Mouse (Mus musculus): ENCODE data around the gene Sptlc2.

DNA sequence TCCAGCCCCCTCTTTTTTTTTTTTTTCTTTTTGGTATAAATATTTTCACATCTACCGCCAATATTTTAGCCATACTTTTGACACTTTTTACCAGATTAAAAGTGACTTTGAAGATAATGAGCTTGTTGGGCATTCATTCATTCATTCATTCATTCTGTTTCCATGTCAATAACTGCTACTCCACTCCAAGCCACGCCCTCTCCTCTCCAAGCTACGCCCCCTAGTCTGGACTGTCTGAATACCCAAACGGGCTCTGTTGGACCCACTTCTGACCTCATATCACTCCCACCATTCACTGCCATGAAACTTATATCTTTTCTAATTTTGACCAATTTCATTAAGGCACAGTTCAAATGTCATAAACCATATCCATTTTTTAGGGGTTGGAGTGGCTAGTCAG, 87.0 kb downstream of the Sptlc2 start:
- TF ChIP-seq CTCF (IDR thresholded peaks at IDR 0.05; ENCODE audit: low read depth, low read length) (no peak), POLR2A (IDR thresholded peaks at IDR 0.05; ENCODE audit: extremely low read depth, insufficient read depth, low read length) (no peak)

Data from liver, adult 2 months (tissue).